Mouse (Mus musculus): ENCODE measurements around the gene Maea.

Maea gene

DNA sequence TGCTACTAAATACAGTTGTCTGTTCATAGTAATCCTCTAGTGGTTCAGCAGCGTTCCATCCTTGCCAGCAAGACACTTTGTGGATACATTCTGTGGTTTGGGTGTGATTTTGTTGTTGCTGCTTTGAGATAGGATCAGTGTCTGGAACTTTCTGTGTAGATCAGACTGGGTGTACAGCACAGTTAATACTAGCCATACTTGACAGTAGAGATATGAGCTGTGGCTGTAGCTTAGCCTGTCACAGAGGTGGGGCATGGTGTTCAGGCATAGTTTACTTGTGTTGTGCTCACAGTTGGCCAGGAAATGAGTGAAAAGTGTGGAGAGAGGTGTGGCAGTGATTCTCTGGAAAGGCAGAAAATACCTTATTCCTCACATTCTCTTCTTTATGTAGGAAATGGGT lies 22.2 kb downstream of the Maea start:
- no peak for DNase-seq (ENCODE audit: low spot score)

DNA sequence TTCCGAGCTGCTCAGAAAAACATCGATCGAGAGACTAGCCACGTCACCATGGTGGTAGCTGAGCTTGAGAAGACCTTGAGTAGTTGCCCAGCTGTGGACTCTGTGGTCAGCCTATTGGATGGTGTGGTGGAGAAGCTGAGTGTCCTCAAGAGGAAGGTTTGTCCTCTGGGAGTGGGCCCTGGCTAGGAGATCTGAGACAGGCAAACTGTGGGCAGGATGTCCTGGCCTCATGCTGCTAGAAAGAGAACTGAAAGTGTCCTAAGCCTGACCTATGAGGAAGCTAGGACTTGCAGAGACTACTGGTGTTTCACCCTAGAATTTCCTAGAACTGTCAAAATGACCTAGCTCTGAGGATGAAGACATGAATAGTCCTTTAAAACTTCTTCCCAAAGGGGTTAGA lies 23.2 kb downstream of the Maea start:
- peak; percentile 29 for DNase-seq (ENCODE audit: low spot score)

DNA sequence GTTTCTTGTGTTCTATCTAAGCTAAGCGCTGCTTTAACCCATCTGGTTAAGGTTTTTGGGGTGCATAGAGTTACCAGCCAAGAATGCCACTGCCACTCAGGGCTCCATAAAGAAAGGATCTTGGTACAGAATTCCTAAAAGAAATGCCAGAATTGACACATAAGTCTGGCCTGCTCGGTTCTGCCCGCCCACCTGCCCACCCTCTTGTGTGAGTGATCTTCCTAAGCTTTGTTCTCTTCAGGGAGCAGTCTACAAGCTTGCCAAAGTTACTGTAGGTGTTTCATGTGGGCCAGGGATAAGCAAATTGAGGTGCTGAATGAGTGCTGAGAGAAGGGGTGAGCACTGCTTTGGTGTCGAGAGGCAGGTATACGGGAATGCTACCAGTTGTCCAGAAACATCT lies 28.0 kb downstream of the Maea start:
- no peak for DNase-seq (ENCODE audit: low spot score)

- DNase-seq (ENCODE audit: low spot score) = no peak
These were observed 33.3 kb downstream of the Maea start for GRCm38 (mm10) chr5:33368651-33369050.

- DNase-seq (ENCODE audit: low spot score) = no peak
These were observed 35.8 kb downstream of the Maea start for GRCm38 (mm10) chr5:33371137-33371536.

GRCm38 (mm10) chr5:33371668-33372067 lies 36.4 kb downstream of the Maea start:
- no peak for DNase-seq (ENCODE audit: low spot score)

DNA sequence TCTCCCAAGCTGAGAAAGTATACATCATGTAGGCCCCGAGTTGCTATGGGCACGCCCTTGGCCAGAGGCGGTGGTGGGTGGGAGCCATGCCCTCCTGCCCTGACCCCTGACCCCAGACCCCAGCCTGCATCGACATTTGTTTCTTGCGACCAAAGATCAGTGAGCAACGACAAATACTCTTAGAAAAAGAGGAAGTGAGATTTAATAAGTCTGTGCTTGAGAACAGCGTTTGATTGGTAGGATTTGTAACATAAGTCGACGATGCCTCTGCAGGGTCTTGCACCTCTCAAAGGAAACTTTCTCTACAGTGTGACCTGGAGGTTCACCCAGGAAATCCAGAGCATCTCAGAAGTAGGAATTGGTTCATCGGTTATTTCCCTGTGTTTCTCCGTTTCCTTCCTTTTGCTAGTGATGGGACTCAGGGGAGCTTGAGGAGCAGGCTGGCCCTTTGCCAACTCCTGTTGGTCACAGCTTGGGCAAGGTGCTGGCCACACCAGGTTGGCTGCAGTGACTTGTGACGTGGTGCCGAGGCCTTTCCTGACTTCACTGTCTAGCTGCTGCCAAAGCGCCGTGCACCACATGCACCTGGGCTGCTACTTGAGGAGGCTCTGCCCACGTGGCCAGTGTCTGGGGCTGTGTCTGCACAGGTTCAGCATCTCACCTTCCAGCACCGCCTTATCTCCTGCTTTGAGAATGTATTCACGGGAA lies 37.2 kb downstream of the Maea start:
- no peak for DNase-seq (ENCODE audit: low spot score)

- no peak for DNase-seq (ENCODE audit: low spot score)
These were observed 41.9 kb downstream of the Maea start for GRCm38 (mm10) chr5:33377176-33377575.

- peak; percentile 15 for DNase-seq (ENCODE audit: low spot score)
These were observed 42.5 kb downstream of the Maea start for GRCm38 (mm10) chr5:33377801-33378301.

DNA sequence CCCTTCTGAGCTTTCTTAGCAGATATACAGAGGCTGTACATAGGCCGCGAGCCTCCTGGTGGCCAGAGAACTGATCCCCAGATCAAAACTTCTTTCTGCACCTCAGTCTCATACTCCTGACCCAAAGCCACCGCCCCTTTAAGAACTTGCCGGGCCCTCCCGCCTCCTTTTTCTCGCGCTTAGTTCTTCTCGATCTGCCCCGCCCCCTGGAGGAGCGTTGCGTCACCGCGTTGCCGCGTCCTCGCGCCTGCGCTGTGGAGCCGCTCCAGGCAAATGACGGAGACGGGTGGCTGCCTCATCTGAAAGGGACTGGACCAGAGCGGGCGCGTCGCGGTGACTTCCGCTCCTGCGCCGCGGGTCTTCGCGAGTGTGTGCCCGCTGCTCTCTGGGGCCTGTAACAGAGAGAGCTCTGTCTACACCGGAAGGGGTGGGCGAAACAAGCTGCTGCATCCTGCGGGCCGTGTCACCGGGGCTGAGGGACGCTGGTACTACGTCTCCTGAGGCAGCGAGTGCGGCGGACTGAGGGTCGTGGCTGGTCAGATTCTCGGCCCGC lies 43.1 kb downstream of the Maea start, which contains the start of gene Uvssa:
Uvssa (plus strand) TSS at position 248 of the 553 bp plus-strand sequence.
- DNase-seq (ENCODE audit: low spot score) = peak; percentile 97

GRCm38 (mm10) chr5:33387550-33387949 lies 52.2 kb downstream of the Maea start:
- DNase-seq (ENCODE audit: low spot score) = no peak

DNA sequence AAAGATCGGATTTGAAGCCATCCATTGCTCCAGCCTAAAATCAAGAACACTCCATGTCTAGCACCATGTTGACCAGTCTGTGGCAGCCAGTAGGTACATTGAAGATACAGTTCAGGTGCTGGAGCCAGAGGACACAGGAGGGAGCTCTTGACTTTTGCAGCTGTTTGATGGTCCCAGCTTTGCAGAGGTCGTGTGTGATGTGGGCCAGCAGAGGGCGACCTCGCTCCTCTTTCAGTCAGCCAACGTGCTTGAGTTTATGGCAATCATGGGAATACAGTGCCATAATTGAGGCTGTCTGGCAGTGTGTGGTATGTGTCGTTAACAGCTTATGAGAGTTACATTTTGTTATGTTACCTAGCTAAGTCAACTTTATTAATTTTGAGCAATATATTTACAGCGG lies 58.5 kb downstream of the Maea start:
- peak; percentile 44 for DNase-seq (ENCODE audit: low spot score)

DNA sequence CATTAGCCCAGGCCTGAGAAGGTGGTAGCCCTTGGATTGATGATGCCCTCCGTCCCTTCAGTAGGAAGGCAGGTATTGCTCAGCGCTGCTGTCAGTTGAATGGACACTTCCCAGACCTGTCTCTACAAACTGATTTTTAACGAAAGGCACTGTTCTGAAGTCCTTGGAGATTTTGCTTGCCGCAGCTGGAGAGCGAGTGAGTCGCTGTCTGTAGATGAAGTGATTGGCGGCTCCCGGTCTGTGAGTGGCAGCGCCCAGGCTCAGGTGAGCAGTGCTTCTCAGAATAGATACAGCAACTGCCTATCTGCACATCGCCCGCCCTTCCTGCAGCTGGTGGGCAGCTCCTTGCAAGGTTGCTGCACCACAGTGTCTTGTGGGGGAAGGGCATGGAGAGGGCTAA lies 60.4 kb downstream of the Maea start:
- no peak for DNase-seq (ENCODE audit: low spot score)

GRCm38 (mm10) chr5:33396828-33397227 lies 61.5 kb downstream of the Maea start:
- DNase-seq (ENCODE audit: low spot score) = no peak

GRCm38 (mm10) chr5:33400819-33401218 lies 65.5 kb downstream of the Maea start:
- DNase-seq (ENCODE audit: low spot score) = no peak

- no peak for DNase-seq (ENCODE audit: low spot score)
These were observed 85.0 kb downstream of the Maea start for GRCm38 (mm10) chr5:33420313-33420712.

Measured in ovary, adult 18-20 months (tissue).